ENCODE assay signal across 18 mouse cellular contexts in the genomic region with DNA sequence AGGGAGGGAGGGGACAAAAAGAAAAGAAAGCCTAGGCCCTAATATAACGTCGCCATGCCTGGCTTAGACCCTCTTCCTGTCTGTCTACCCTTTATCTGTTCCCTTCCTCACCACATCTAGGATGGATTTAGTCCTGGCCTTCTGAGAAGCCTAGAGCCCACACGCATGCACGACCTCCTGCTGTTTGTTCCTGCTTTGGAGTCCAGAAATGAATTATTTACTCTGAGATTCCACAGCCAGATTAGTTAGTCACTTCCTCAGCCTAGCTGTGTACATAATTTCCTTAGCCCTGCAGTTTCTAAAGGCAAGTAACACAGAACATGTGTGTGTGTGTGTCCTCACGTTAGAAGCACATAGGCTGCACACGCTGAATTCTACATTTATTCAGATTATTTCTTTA. TPM values are rescaled to one million over a fixed set of nuclear protein-coding genes. Genes with fewer than 3 reads are reported as not detected.
DNase-seq lines count a peak whose midpoint lies in the region; ATAC-seq and TF ChIP-seq lines count a peak whose summit lies in the region.
"Had no signal": no experiment of that assay in that cellular context is flagged by ENCODE, and none has a peak within 500 bp of the region (broad histone marks: within the 10 kb centered on the region; RNA-seq: fewer than 3 reads in every experiment).

No protein-coding gene starts in this region.

- DNase-seq in kidney, adult 2 months, result peak; percentile 68
- DNase-seq in kidney, adult 18-20 months, result no peak
- DNase-seq in lung, adult 2 months, result no peak
- peak; percentile 71 for DNase-seq in kidney, postnatal 0 days (ENCODE audit: low spot score)
- no peak for DNase-seq in T-cell, adult 2 months (ENCODE audit: low spot score)
- no peak for DNase-seq in ovary, postnatal 36 days (ENCODE audit: low spot score)
- DNase-seq: cerebellum, adult 9-11 months; heart, adult 18-20 months; lung, postnatal 36 days; retina, postnatal 1 day; thymus, postnatal 14 days had no signal

- 0 out of 2 replicates have a peak, but pooled peaks have one; percentile 10 for ATAC-seq in lung, embryonic 16.5 days (ENCODE audit: low read depth)
- ATAC-seq in kidney, postnatal 0 days (replicated peaks; ENCODE audit: low FRiP score, low read depth), result peak; percentile 35; the same call in 1 of the 2 replicates
- ATAC-seq: midbrain, embryonic 13.5 days had no signal

- no peak for TF ChIP-seq CTCF in kidney, adult 2 months (conservative IDR thresholded peaks at IDR 0.05; ENCODE audit: insufficient read depth, insufficient read length, low read depth, low read length)
- TF ChIP-seq CTCF in lung, adult 2 months (IDR thresholded peaks at IDR 0.05; ENCODE audit: insufficient read depth, low read length), result no peak
- TF ChIP-seq CTCF in kidney, postnatal 0 days (IDR thresholded peaks at IDR 0.05; ENCODE audit: low read depth), result no peak

- no peaks in the 10 kb centered on the region for H3K9me3 ChIP-seq in lung, embryonic 16.5 days (ENCODE audit: control insufficient read depth, low read length)
- no peaks in the 10 kb centered on the region for H3K9me3 ChIP-seq in kidney, postnatal 0 days (replicated peaks; ENCODE audit: low read length)
- H3K9me3 ChIP-seq: hindbrain, embryonic 13.5 days; midbrain, embryonic 13.5 days; neural tube, embryonic 15.5 days had no signal

- H3K4me1 ChIP-seq in kidney, adult 2 months (ENCODE audit: control insufficient read depth, insufficient read depth, low read length), result peaks cover 19% of the 10 kb centered on the region
- peaks cover 10% of the 10 kb centered on the region for H3K4me1 ChIP-seq in lung, embryonic 16.5 days (replicated peaks; ENCODE audit: control insufficient read depth, insufficient read depth, low read length)
- H3K4me1 ChIP-seq in lung, adult 2 months (ENCODE audit: control insufficient read depth, insufficient read depth, low read length), result peaks cover 7% of the 10 kb centered on the region
- H3K4me1 ChIP-seq in kidney, postnatal 0 days (replicated peaks; ENCODE audit: insufficient read depth, low read length), result peaks cover 13% of the 10 kb centered on the region; the same call in 1 of the 2 replicates
- H3K4me1 ChIP-seq: hindbrain, embryonic 13.5 days; midbrain, embryonic 13.5 days; neural tube, embryonic 15.5 days had no signal

- no peak overlapping the region for H3K4me3 ChIP-seq in kidney, adult 2 months (ENCODE audit: insufficient read depth, low read depth, low read length)
- H3K4me3 ChIP-seq in lung, embryonic 16.5 days (ENCODE audit: low read length), result no peak overlapping the region
- H3K4me3 ChIP-seq in lung, adult 2 months (replicated peaks; ENCODE audit: extremely low read depth, low read depth, low read length), result no peak overlapping the region
- no peak overlapping the region for H3K4me3 ChIP-seq in kidney, postnatal 0 days (replicated peaks; ENCODE audit: low read depth, low read length)
- H3K4me3 ChIP-seq: hindbrain, embryonic 13.5 days; layer of hippocampus, adult 2 months; midbrain, embryonic 13.5 days; myocyte; neural tube, embryonic 15.5 days had no signal

- WGBS in kidney, adult 2 months, result 38% methylated on average over 6 of the region's 6 CpGs
- WGBS in lung, embryonic 16.5 days, result 44% methylated on average over 6 of the region's 6 CpGs
- 29% methylated on average over 6 of the region's 6 CpGs for WGBS in lung, adult 2 months
- 37% methylated on average over 6 of the region's 6 CpGs for WGBS in kidney, postnatal 0 days

- H3K4me2 ChIP-seq in lung, embryonic 16.5 days (ENCODE audit: low read depth, low read length), result no peak overlapping the region
- no peak overlapping the region for H3K4me2 ChIP-seq in kidney, postnatal 0 days (ENCODE audit: low read length)
- H3K4me2 ChIP-seq: hindbrain, embryonic 13.5 days; liver, embryonic 11.5 days; midbrain, embryonic 13.5 days; neural tube, embryonic 15.5 days had no signal

- no peak for TF ChIP-seq POLR2A in kidney, adult 2 months (IDR thresholded peaks at IDR 0.05; ENCODE audit: low read depth, low read length)
- no peak for TF ChIP-seq POLR2A in lung, adult 2 months (IDR thresholded peaks at IDR 0.05; ENCODE audit: borderline replicate concordance, extremely low read depth, low read depth, low read length)

- no peak overlapping the region for H3K9ac ChIP-seq in lung, embryonic 16.5 days (ENCODE audit: low read length)
- H3K9ac ChIP-seq in kidney, postnatal 0 days (ENCODE audit: low read depth, low read length), result no peak overlapping the region
- H3K9ac ChIP-seq: hindbrain, embryonic 13.5 days; midbrain, embryonic 13.5 days; neural tube, embryonic 15.5 days had no signal

- peak overlapping the region; percentile 78 for H3K27ac ChIP-seq in kidney, adult 2 months (ENCODE audit: insufficient read depth, low read depth, low read length)
- H3K27ac ChIP-seq in lung, embryonic 16.5 days (ENCODE audit: low read length), result no peak overlapping the region
- H3K27ac ChIP-seq in kidney, postnatal 0 days, result peak overlapping the region; percentile 77
- H3K27ac ChIP-seq: hindbrain, embryonic 13.5 days; layer of hippocampus, adult 2 months; midbrain, embryonic 13.5 days; neural tube, embryonic 15.5 days had no signal

- no peaks in the 10 kb centered on the region for H3K36me3 ChIP-seq in kidney, adult 2 months (ENCODE audit: control insufficient read depth, insufficient read depth, low read length)
- no peaks in the 10 kb centered on the region for H3K36me3 ChIP-seq in lung, embryonic 16.5 days (ENCODE audit: control insufficient read depth, insufficient read depth, low read length)
- H3K36me3 ChIP-seq in kidney, postnatal 0 days (ENCODE audit: insufficient read depth, low read length), result no peaks in the 10 kb centered on the region
- H3K36me3 ChIP-seq: hindbrain, embryonic 13.5 days; midbrain, embryonic 13.5 days; neural tube, embryonic 15.5 days had no signal

- H3K27me3 ChIP-seq in kidney, adult 2 months (replicated peaks; ENCODE audit: control insufficient read depth, insufficient read depth, low read length), result no peaks in the 10 kb centered on the region
- H3K27me3 ChIP-seq in lung, embryonic 16.5 days (ENCODE audit: control insufficient read depth, insufficient read depth, low read depth, low read length), result no peaks in the 10 kb centered on the region
- H3K27me3 ChIP-seq in kidney, postnatal 0 days (ENCODE audit: insufficient read depth, low read length), result no peaks in the 10 kb centered on the region
- H3K27me3 ChIP-seq: hindbrain, embryonic 13.5 days; midbrain, embryonic 13.5 days; neural tube, embryonic 15.5 days had no signal

RNA-seq across cellular contexts. Expression of gene Snx6, which starts 10.6 kb away (rescaled TPM):
- 38.3 and 45.2 TPM in 2 replicates for polyA plus RNA-seq in kidney, adult 2 months (2012; rRNA removed)
- 165 and 180 TPM in 2 replicates for polyA plus RNA-seq in lung, embryonic 16.5 days (2015; fragmentation: Nextera tagmentation; extraction: Ambion mirVana)
- 14.4 and 17.0 TPM in 2 replicates for polyA plus RNA-seq in lung, adult 2 months (2012; rRNA removed)
- polyA plus RNA-seq in kidney, postnatal 0 days (2015; fragmentation: Nextera tagmentation; extraction: Ambion mirVana), result 256 and 259 TPM in 2 replicates

RNA-seq across cellular contexts. Expression of gene Cfl2, which starts 56.5 kb away (rescaled TPM):
- polyA plus RNA-seq in kidney, adult 2 months (2012; rRNA removed), result 18.4 and 39.0 TPM in 2 replicates
- polyA plus RNA-seq in lung, embryonic 16.5 days (2015; fragmentation: Nextera tagmentation; extraction: Ambion mirVana), result 175 and 182 TPM in 2 replicates
- polyA plus RNA-seq in lung, adult 2 months (2012; rRNA removed), result 12.5 and 27.8 TPM in 2 replicates
- 162 and 163 TPM in 2 replicates for polyA plus RNA-seq in kidney, postnatal 0 days (2015; fragmentation: Nextera tagmentation; extraction: Ambion mirVana)

Comparison
In these comparisons a context has a peak if more than half of its experiments do, and no peak if none do; other contexts are left out.
1. DNase-seq: peak in kidney, adult 2 months (single experiment) and kidney, postnatal 0 days (single experiment); none in kidney, adult 18-20 months (single experiment), lung, adult 2 months (single experiment), T-cell, adult 2 months (single experiment) and ovary, postnatal 36 days (single experiment).